Mouse (Mus musculus): ENCODE data around the gene Ank2.

Gene Ank2

GRCm38 (mm10) chr3:127235271-127235670, 263.9 kb downstream of the Ank2 start:
- DNase-seq (ENCODE audit: low read depth) = no peak

GRCm38 (mm10) chr3:127225799-127226730, 273.1 kb downstream of the Ank2 start:
- DNase-seq (ENCODE audit: low read depth) = no peak

DNA sequence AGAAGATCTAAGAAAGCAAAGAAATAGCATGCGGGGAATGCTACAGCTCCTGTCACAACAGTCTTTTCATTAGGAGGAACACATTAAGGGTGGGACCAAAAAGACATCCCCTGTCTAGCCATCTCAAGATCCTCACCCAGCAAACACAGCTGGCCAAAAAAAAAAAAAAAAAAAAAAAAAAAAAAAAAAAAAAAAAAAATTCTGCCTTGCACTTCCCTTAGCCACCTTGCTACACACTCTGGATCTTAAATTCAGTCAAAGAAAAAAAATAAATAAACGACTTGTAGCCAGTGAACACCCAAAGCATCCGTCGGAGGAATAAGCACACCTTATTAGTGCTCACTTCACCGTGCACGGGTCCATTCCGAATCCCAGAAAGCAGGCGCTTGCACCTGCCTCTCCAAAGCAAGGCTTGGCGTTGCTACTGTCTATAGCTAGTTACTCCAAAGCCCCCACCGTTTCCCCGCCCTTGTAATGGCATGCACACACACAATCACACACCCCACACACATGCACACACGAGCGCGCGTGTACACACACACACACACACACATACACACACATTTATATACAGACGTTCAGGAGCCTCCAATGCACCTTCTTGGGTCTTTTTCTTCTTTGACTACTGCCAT, 273.9 kb downstream of the Ank2 start:
- no peak for DNase-seq (ENCODE audit: low read depth)

- DNase-seq (ENCODE audit: low read depth) = no peak
Measured at GRCm38 (mm10) chr3:127224315-127225166, 274.6 kb downstream of the Ank2 start.

GRCm38 (mm10) chr3:127222086-127222485, 277.1 kb downstream of the Ank2 start:
- no peak for DNase-seq (ENCODE audit: low read depth)

DNA sequence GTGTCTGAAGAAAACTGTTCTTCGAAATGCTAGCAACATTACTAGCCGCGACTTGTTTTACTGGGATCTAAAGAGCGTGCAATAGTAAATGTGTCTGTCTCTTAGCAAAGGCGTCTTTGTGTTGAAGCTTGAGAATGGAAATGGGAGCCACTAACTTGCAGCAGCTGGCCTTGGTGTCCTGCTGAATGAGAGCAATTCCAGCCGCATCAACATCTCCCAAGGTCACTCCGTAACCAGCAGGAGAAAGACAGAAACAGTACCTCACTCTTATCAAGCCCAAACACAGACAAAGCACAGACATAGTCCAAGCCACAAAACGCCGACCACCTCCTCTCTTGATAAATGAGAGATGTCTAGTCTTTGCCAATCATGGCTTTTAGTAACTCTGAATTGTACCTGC, 278.3 kb downstream of the Ank2 start:
- no peak for DNase-seq (ENCODE audit: low read depth)

DNA sequence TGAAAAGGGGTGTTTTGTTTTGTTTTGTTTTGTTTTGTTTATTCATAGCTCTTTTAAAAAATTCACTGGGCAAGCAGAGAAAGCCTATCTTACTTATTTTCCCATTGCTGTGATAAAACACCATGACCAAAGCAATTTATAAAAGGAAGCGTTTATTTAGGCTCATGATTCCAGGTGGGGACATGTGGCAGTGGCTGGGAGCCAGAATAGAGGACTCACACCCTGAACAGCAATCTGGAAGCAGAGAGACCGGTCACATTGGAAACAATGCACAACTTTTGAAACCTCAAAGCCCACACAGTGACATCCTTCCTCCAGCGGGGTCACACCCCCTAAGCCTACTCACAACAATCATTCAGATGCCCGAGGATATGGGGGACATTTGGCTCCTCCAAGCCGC, 285.6 kb downstream of the Ank2 start:
- no peak for DNase-seq (ENCODE audit: low read depth)

DNA sequence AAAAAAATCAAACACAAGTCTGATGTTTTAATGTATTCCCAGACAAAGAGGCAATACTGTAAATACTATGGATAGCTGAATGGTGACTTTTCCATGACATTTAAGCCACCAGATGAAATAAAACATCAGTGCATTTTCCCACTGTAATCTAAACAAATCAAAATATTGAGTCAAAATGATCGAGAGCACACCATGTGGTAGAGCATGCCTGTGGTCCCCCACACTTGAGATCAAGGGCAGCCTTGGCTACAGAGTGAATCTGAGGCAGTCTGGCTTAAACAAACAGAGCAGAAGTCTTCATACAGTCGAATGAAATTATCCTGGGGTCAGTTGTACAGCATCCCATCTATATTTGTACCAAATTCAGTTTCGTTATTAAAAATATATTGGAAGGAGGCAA, 288.0 kb downstream of the Ank2 start:
- DNase-seq (ENCODE audit: low read depth) = no peak

- DNase-seq (ENCODE audit: low read depth) = no peak
Measured at GRCm38 (mm10) chr3:127210552-127210951, 288.6 kb downstream of the Ank2 start.

DNA sequence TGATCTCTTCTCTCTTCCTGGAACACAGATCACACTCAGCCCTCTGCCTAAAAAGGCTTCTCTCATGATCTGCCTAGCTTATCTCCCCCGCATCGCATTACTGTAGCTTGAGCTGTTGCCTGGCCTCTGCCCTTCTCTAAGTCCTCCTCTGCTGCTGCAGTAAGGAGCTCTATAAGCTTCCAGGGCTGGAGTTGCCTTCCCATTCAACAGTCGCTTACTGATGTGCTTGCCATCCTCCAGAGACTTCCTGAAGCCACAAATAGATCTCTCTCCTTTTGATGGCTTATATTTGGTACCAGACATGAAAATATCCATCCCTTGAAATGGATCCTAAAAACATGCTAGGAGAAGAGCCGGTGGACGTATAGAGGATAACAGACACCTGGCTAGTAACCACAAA, 290.3 kb downstream of the Ank2 start:
- DNase-seq (ENCODE audit: low read depth) = no peak

DNA sequence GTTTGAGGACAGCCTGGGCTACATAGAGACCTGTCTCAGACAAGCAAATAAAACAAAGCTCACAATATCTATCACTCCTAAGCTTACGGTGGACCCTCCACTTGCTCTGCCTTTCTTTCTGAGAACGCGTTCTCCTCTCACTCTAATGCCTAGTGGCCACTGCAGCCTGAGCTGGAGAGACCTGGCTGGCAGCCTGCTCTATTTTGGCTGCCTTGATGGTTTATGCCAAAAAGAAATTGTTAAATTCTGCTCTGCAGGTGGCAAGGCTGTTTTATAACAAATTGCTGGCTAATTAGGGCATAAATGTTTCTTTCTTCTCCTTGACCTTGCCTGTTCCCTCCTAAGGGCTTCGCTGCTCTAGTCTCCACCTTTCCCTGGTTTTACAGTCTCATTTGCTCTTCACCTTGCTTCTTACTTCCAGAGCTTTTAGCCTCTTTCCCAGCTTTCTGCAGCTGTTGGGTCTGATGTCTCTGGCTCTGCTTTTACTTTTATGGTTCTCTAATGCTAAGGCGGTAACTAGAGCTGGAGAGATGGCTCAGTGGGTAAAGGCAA, 293.2 kb downstream of the Ank2 start:
- no peak for DNase-seq (ENCODE audit: low read depth)

DNA sequence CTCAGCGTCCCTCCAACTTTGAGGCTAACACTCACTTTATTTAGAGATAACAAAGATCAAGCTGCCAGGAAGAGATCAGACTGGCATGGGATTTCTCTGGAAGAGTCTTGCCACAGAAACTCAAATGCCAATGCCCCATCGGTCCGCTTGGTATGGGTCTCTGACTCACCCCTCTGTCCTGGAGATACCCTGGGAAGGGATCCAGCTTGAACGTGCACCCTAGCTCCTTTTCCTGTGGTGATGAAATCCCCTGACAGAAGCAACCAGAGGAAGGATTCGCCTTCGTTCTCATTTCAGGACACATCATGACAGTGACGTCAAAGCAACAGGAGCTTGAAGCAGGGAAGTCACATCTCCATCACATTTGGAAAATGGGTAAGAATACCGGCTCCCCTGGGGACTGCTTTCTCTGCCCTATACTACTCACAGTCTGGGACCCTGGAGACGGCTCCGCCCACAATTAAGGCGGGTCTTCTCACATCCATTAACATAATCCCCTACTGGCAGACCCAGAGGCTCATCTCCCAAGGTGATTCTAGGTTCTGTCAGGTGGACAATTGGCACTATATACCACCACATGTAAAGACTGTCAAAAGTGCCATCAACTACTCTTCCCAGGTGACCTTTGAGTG, 296.6 kb downstream of the Ank2 start:
- no peak for DNase-seq (ENCODE audit: low read depth)

DNA sequence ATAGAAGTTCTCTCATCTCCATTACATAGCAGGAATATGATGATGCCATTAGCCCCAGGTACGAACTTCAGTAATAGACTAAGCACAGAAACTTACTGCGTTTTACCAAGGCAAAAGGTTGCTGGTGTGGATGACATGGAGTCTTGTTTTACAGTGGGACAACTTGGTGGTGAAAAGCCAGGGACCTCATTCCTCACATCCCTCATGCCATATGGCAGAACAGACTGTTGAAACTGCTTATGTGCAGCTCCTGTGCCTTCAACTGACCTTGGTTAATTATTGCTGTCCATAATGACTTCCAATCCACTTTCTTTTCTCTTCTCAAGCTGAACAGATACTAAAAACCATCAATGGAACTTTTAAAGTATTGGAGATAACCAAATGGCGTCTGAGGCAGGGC, 298.4 kb downstream of the Ank2 start:
- DNase-seq (ENCODE audit: low read depth) = no peak

DNA sequence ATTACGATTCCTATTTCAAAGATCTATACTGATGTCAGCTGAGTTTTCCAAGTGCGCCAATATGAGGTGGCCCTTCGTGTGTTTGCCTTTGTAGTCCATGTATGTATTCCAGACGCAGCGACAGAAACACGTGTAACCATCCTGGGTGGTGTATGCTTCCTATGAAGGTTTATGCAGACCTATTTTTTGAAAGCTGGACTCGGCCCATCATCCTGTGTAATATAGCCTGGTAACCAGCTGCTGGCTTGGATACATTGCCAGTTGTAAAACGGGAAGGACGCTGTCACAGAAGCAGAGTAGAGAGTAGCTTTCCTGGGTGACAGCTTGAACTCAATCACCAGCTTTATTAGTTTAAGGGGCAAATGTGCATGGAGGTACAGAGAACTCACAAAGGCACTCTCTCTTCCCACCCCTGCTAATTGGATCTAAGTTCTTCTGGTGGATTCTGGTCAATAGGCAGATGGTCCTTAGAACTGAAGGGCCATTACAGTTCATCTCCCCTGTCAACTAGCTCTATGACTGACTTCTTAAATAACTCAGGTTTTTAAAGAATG, 300.0 kb downstream of the Ank2 start:
- no peak for DNase-seq (ENCODE audit: low read depth)

DNA sequence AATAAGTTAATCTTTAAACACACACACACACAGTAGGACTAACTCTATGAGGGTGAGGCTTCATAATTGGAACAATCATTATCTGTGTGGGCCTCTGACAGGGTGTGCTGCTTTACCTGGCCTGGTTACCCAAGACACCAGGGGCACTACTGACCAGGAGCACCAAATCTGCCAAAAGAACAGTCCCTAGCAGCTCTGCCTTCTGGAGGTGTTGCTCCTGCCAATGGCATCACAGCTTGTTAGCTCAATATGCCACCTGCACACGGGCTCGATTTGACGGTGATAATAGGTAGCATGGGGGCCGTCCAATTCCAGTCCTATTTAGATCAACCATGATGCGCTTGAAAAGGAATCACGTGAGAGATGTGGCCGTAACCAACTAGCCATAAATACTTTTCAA, 300.5 kb downstream of the Ank2 start:
- no peak for DNase-seq (ENCODE audit: low read depth)

- no peak for DNase-seq (ENCODE audit: low read depth)
Measured at GRCm38 (mm10) chr3:127188789-127189128, 310.4 kb downstream of the Ank2 start.

- no peak for DNase-seq (ENCODE audit: low read depth)
Measured at GRCm38 (mm10) chr3:127188086-127188788, 310.9 kb downstream of the Ank2 start.

- no peak for DNase-seq (ENCODE audit: low read depth)
Measured at GRCm38 (mm10) chr3:127187081-127187480, 312.1 kb downstream of the Ank2 start.

GRCm38 (mm10) chr3:127186239-127186638, 312.9 kb downstream of the Ank2 start:
- no peak for DNase-seq (ENCODE audit: low read depth)

- no peak for DNase-seq (ENCODE audit: low read depth)
Measured at GRCm38 (mm10) chr3:127183998-127184753, 315.0 kb downstream of the Ank2 start.
